Comparison of ENCODE assay signal across 8 mouse cellular contexts in genomic region chr3:129065457-129066364, GRCm38 (mm10).
A peak's percentile ranks its signal among the peaks of the same experiment; 100 is the strongest.
DNase-seq lines count a peak whose midpoint lies in the region; ATAC-seq and TF ChIP-seq lines count a peak whose summit lies in the region.
"Had no signal": no experiment of that assay in that cellular context is flagged by ENCODE, and none has a peak within 500 bp of the region (broad histone marks: within the 10 kb centered on the region; RNA-seq: fewer than 3 reads in every experiment).

No protein-coding gene starts in this region.

- 25% methylated on average over 19 of the region's 19 CpGs for WGBS in kidney, postnatal 0 days
- 22% methylated on average over 18 of the region's 19 CpGs for WGBS in embryonic facial prominence, embryonic 12.5 days
- WGBS in hindbrain, embryonic 12.5 days = 22% methylated on average over 18 of the region's 19 CpGs
- 4% methylated on average over 19 of the region's 19 CpGs for WGBS in midbrain, postnatal 0 days

- peak; percentile 13 for DNase-seq in kidney, postnatal 0 days (ENCODE audit: low spot score)
- no peak for DNase-seq in kidney, adult 8-10 months
- peak; percentile 73 for DNase-seq in midbrain, postnatal 0 days (ENCODE audit: low spot score)
- no peak for DNase-seq in left cerebral cortex, adult 18-20 months (ENCODE audit: low spot score in 2 of 2)
- DNase-seq in spleen, postnatal 36 days (ENCODE audit: low spot score in 2 of 2) = no peak
- DNase-seq: cerebellum, adult 2 months had no signal

- H3K4me3 ChIP-seq in kidney, postnatal 0 days (replicated peaks; ENCODE audit: low read depth, low read length) = no peak overlapping the region
- no peak overlapping the region for H3K4me3 ChIP-seq in embryonic facial prominence, embryonic 12.5 days
- peak overlapping the region; percentile 20 for H3K4me3 ChIP-seq in hindbrain, embryonic 12.5 days
- H3K4me3 ChIP-seq in midbrain, postnatal 0 days (ENCODE audit: low read depth, low read length) = peak overlapping the region; percentile 19; the same call in 1 of the 2 replicates

- TF ChIP-seq CTCF in kidney, postnatal 0 days (IDR thresholded peaks at IDR 0.05; ENCODE audit: low read depth) = no peak
- TF ChIP-seq CTCF in midbrain, postnatal 0 days (IDR thresholded peaks at IDR 0.05) = no peak

- H3K27me3 ChIP-seq in kidney, postnatal 0 days (ENCODE audit: insufficient read depth, low read length) = no peaks in the 10 kb centered on the region
- no peaks in the 10 kb centered on the region for H3K27me3 ChIP-seq in embryonic facial prominence, embryonic 12.5 days
- H3K27me3 ChIP-seq in hindbrain, embryonic 12.5 days = no peaks in the 10 kb centered on the region
- H3K27me3 ChIP-seq in midbrain, postnatal 0 days (ENCODE audit: insufficient read depth, low read length) = no peaks in the 10 kb centered on the region

- H3K9me3 ChIP-seq in kidney, postnatal 0 days (replicated peaks; ENCODE audit: low read length) = no peaks in the 10 kb centered on the region
- H3K9me3 ChIP-seq in embryonic facial prominence, embryonic 12.5 days = no peaks in the 10 kb centered on the region
- no peaks in the 10 kb centered on the region for H3K9me3 ChIP-seq in hindbrain, embryonic 12.5 days (replicated peaks)
- no peaks in the 10 kb centered on the region for H3K9me3 ChIP-seq in midbrain, postnatal 0 days (ENCODE audit: low read length)

- no peak overlapping the region for H3K27ac ChIP-seq in kidney, postnatal 0 days
- no peak overlapping the region for H3K27ac ChIP-seq in embryonic facial prominence, embryonic 12.5 days
- peak overlapping the region; percentile 5; the same call in 1 of the 2 replicates for H3K27ac ChIP-seq in hindbrain, embryonic 12.5 days
- H3K27ac ChIP-seq in midbrain, postnatal 0 days (ENCODE audit: low read depth, low read length) = no peak overlapping the region

- H3K9ac ChIP-seq in kidney, postnatal 0 days (ENCODE audit: low read depth, low read length) = no peak overlapping the region
- H3K9ac ChIP-seq in embryonic facial prominence, embryonic 12.5 days = no peak overlapping the region
- H3K9ac ChIP-seq in hindbrain, embryonic 12.5 days = peak overlapping the region; percentile 32; the same call in 1 of the 2 replicates
- peak overlapping the region; percentile 19; the same call in 1 of the 2 replicates for H3K9ac ChIP-seq in midbrain, postnatal 0 days (replicated peaks; ENCODE audit: low read length, poor library complexity, severe bottlenecking)

- no peaks in the 10 kb centered on the region for H3K36me3 ChIP-seq in kidney, postnatal 0 days (ENCODE audit: insufficient read depth, low read length)
- H3K36me3 ChIP-seq in embryonic facial prominence, embryonic 12.5 days = no peaks in the 10 kb centered on the region
- H3K36me3 ChIP-seq in hindbrain, embryonic 12.5 days = no peaks in the 10 kb centered on the region
- no peaks in the 10 kb centered on the region for H3K36me3 ChIP-seq in midbrain, postnatal 0 days (ENCODE audit: insufficient read depth, low read length)

- H3K4me1 ChIP-seq in kidney, postnatal 0 days (replicated peaks; ENCODE audit: insufficient read depth, low read length) = no peaks in the 10 kb centered on the region
- peaks cover 15% of the 10 kb centered on the region; the same call in 1 of the 2 replicates for H3K4me1 ChIP-seq in embryonic facial prominence, embryonic 12.5 days
- peaks cover 22% of the 10 kb centered on the region for H3K4me1 ChIP-seq in hindbrain, embryonic 12.5 days
- H3K4me1 ChIP-seq in midbrain, postnatal 0 days (ENCODE audit: insufficient read depth, low read length) = no peaks in the 10 kb centered on the region

- peak overlapping the region; percentile 38 for H3K4me2 ChIP-seq in kidney, postnatal 0 days (ENCODE audit: low read length)
- peak overlapping the region; percentile 42 for H3K4me2 ChIP-seq in embryonic facial prominence, embryonic 12.5 days (replicated peaks)
- H3K4me2 ChIP-seq in hindbrain, embryonic 12.5 days (replicated peaks) = peak overlapping the region; percentile 45
- peak overlapping the region; percentile 42 for H3K4me2 ChIP-seq in midbrain, postnatal 0 days (ENCODE audit: low read depth, low read length, poor library complexity, severe bottlenecking)

- ATAC-seq in kidney, postnatal 0 days (replicated peaks; ENCODE audit: low FRiP score, low read depth) = no peak
- no peak for ATAC-seq in embryonic facial prominence, embryonic 12.5 days (ENCODE audit: insufficient number of reproducible peaks, insufficient read depth, low FRiP score, low TSS enrichment)
- peak; percentile 66 for ATAC-seq in hindbrain, embryonic 12.5 days (ENCODE audit: low FRiP score)
- peak; percentile 61 for ATAC-seq in midbrain, postnatal 0 days (ENCODE audit: low FRiP score)

Comparison
In these comparisons a context has a peak if more than half of its experiments do, and no peak if none do; other contexts are left out.
1. DNase-seq: peak in kidney, postnatal 0 days (single experiment) and midbrain, postnatal 0 days (single experiment); none in kidney, adult 8-10 months (0 of 2), left cerebral cortex, adult 18-20 months (0 of 2) and spleen, postnatal 36 days (0 of 2).
2. ATAC-seq: peak in hindbrain, embryonic 12.5 days (single experiment) and midbrain, postnatal 0 days (single experiment); none in kidney, postnatal 0 days (single experiment) and embryonic facial prominence, embryonic 12.5 days (single experiment).
3. H3K4me3 ChIP-seq: peak in hindbrain, embryonic 12.5 days (single experiment) and midbrain, postnatal 0 days (single experiment); none in kidney, postnatal 0 days (single experiment) and embryonic facial prominence, embryonic 12.5 days (single experiment).
4. H3K9ac ChIP-seq: peak in hindbrain, embryonic 12.5 days (single experiment) and midbrain, postnatal 0 days (single experiment); none in kidney, postnatal 0 days (single experiment) and embryonic facial prominence, embryonic 12.5 days (single experiment).
5. Peak in every context shown above with its lines, with median percentiles within 50 percentile points of each other: H3K4me2 ChIP-seq.